Mouse (Mus musculus) intestine, postnatal 0 days (tissue): ENCODE results near the gene Lamp5. TPM values are rescaled to one million over a fixed set of nuclear protein-coding genes. Genes with fewer than 3 reads are reported as not detected.

ENCODE experiments used
- ATAC-seq: fragments of 200-750 bp; cut with Nextera tagmentation; 2 replicates; pipeline ENCODE4 v1.8.0; 2017; ENCODE audit warnings: mild to moderate bottlenecking, moderate TSS enrichment, moderate library complexity
- H3K27ac ChIP-seq: fragments of 300-500 bp; sonication (generic); 2 replicates; pipeline ENCODE4 v1.5.1; 2014; ENCODE audit warnings: mild to moderate bottlenecking, low read depth, low read length, moderate library complexity
- H3K27me3 ChIP-seq: fragments of 300-500 bp; sonication (generic); replicated peaks from 2 replicates; pipeline ENCODE4 v1.6.1; 2014; ENCODE audit warnings: low read length, mixed read lengths; ENCODE audit not compliant: control insufficient read depth, insufficient read depth
- H3K36me3 ChIP-seq: fragments of 300-500 bp; sonication (generic); 2 replicates; pipeline ENCODE4 v1.6.1; 2014; ENCODE audit warnings: mild to moderate bottlenecking, moderate library complexity; ENCODE audit not compliant: control insufficient read depth, insufficient read depth
- H3K4me1 ChIP-seq: fragments of 300-500 bp; sonication (generic); replicated peaks from 2 replicates; pipeline ENCODE4 v1.6.1; 2014; ENCODE audit warnings: antibody characterized with exemption, low read length, mixed read lengths; ENCODE audit not compliant: control insufficient read depth, insufficient read depth
- H3K4me2 ChIP-seq: fragments of 300-500 bp; sonication (generic); replicated peaks from 2 replicates; pipeline ENCODE4 v1.6.1; 2014; ENCODE audit warnings: low read depth, mild to moderate bottlenecking, moderate library complexity
- H3K4me3 ChIP-seq: fragments of 300-500 bp; sonication (generic); 2 replicates; pipeline ENCODE4 v1.5.1; 2014; ENCODE audit warnings: low read depth, low read length
- H3K9ac ChIP-seq: fragments of 300-500 bp; sonication (generic); 2 replicates; pipeline ENCODE4 v1.6.1; 2014; ENCODE audit warnings: mild to moderate bottlenecking, low read depth, low read length
- H3K9me3 ChIP-seq: fragments of 300-500 bp; sonication (generic); 2 replicates; pipeline ENCODE4 v1.6.1; 2016; ENCODE audit warnings: mixed run types; ENCODE audit not compliant: control insufficient read depth
- CTCF ChIP-seq: sonication (generic); IDR thresholded peaks from 2 replicates; pipeline ENCODE4 v1.5.1; 2016; ENCODE audit warnings: low read depth, mild to moderate bottlenecking, control low read depth, antibody characterized with exemption, moderate library complexity
- WGBS: fragments of 180-500 bp; shearing (Covaris S2); extraction: QIAGEN DNeasy Blood & Tissue Kit; methylation state at CpG from one replicate; pipeline ENCODE4 v1.1.7; 2014; 5-methylcytosine and 5-hydroxymethylcytosine counted together
- polyA plus RNA-seq: library from polyadenylated mRNA; unstranded; fragments of >200 nt; fragmentation: Nextera tagmentation; extraction: Ambion mirVana; gene quantifications from 2 replicates; pipeline ENCODE4 v1.2.1, GENCODE M21; 2015

The Lamp5 gene
- polyA plus RNA-seq: not detected in 2 replicates

GRCm38 (mm10) chr2:136051688-136052289 lies at the start of gene Lamp5:
Gene Lamp5, plus strand, starts transcription at chr2:136052239.
- no peak within 1 kb of the TSS for H3K4me3 ChIP-seq
- H3K27ac ChIP-seq: no peak within 1 kb of the TSS
- no peaks in the 10 kb centered on the region for H3K36me3 ChIP-seq
- TF ChIP-seq CTCF: no peak
- no peak within 1 kb of the TSS for H3K4me2 ChIP-seq
- WGBS: 12% methylated on average over 8 of the region's 8 CpGs
- H3K27me3 ChIP-seq: peaks cover 8% of the 10 kb centered on the region; the same call in 1 of the 2 replicates
- ATAC-seq: no peak
- H3K9ac ChIP-seq: no peak within 1 kb of the TSS
- H3K9me3 ChIP-seq: no peaks in the 10 kb centered on the region
- H3K4me1 ChIP-seq: no peaks in the 10 kb centered on the region

- no peaks in the 10 kb centered on the region for H3K36me3 ChIP-seq
- H3K27ac ChIP-seq: no peak overlapping the region
- no peaks in the 10 kb centered on the region for H3K9me3 ChIP-seq
- WGBS: 81% methylated on average over 1 of the region's 1 CpGs
- no peaks in the 10 kb centered on the region for H3K4me1 ChIP-seq
- no peak overlapping the region for H3K4me2 ChIP-seq
- no peaks in the 10 kb centered on the region for H3K27me3 ChIP-seq
- H3K9ac ChIP-seq: no peak overlapping the region
- ATAC-seq: no peak
- TF ChIP-seq CTCF: no peak
- H3K4me3 ChIP-seq: no peak overlapping the region
Measured at GRCm38 (mm10) chr2:136003836-136004235, 48.2 kb upstream of the Lamp5 start.

GRCm38 (mm10) chr2:136006280-136006679 lies 45.8 kb upstream of the Lamp5 start:
- no peak overlapping the region for H3K27ac ChIP-seq
- 94% methylated on average over 5 of the region's 5 CpGs for WGBS
- H3K4me1 ChIP-seq: no peaks in the 10 kb centered on the region
- H3K4me3 ChIP-seq: no peak overlapping the region
- H3K9me3 ChIP-seq: no peaks in the 10 kb centered on the region
- H3K9ac ChIP-seq: no peak overlapping the region
- no peak overlapping the region for H3K4me2 ChIP-seq
- no peaks in the 10 kb centered on the region for H3K36me3 ChIP-seq
- TF ChIP-seq CTCF: no peak
- ATAC-seq: no peak
- no peaks in the 10 kb centered on the region for H3K27me3 ChIP-seq

- Histone ChIP-seq H3K9me3 (no peaks in the 10 kb centered on the region), H3K4me1 (no peaks in the 10 kb centered on the region), H3K4me2 (no peak overlapping the region), H3K27ac (no peak overlapping the region), H3K27me3 (no peaks in the 10 kb centered on the region), H3K36me3 (no peaks in the 10 kb centered on the region), H3K4me3 (no peak overlapping the region), H3K9ac (no peak overlapping the region)
- no peak for ATAC-seq
- WGBS: 87% methylated on average over 9 of the region's 9 CpGs
- TF ChIP-seq CTCF: no peak
Measured at GRCm38 (mm10) chr2:136012759-136013158, 39.3 kb upstream of the Lamp5 start.

- Histone ChIP-seq H3K9me3 (no peaks in the 10 kb centered on the region), H3K27me3 (peaks cover 8% of the 10 kb centered on the region; the same call in 1 of the 2 replicates), H3K4me2 (no peak overlapping the region), H3K4me3 (no peak overlapping the region), H3K9ac (no peak overlapping the region), H3K4me1 (no peaks in the 10 kb centered on the region), H3K36me3 (no peaks in the 10 kb centered on the region), H3K27ac (no peak overlapping the region)
- no peak for ATAC-seq
- no peak for TF ChIP-seq CTCF
- 91% methylated on average over 4 of the region's 4 CpGs for WGBS
Measured at GRCm38 (mm10) chr2:136048464-136048863, 3.6 kb upstream of the Lamp5 start.

GRCm38 (mm10) chr2:136050793-136051615 lies 1.0 kb upstream of the Lamp5 start:
- WGBS: 20% methylated on average over 27 of the region's 27 CpGs
- Histone ChIP-seq H3K9me3 (no peaks in the 10 kb centered on the region), H3K27me3 (peaks cover 8% of the 10 kb centered on the region; the same call in 1 of the 2 replicates), H3K9ac (no peak overlapping the region), H3K27ac (no peak overlapping the region), H3K36me3 (no peaks in the 10 kb centered on the region), H3K4me2 (no peak overlapping the region), H3K4me3 (no peak overlapping the region), H3K4me1 (no peaks in the 10 kb centered on the region)
- ATAC-seq: no peak
- TF ChIP-seq CTCF: no peak
